Mouse (Mus musculus): ENCODE measurements around the gene Cnbp. TPM values are rescaled to one million over a fixed set of nuclear protein-coding genes. Genes with fewer than 3 reads are reported as not detected.

Cnbp gene
- polyA plus RNA-seq (2015; fragmentation: Nextera tagmentation; extraction: Ambion mirVana), result 999 and 1,010 TPM in 2 replicates

DNA sequence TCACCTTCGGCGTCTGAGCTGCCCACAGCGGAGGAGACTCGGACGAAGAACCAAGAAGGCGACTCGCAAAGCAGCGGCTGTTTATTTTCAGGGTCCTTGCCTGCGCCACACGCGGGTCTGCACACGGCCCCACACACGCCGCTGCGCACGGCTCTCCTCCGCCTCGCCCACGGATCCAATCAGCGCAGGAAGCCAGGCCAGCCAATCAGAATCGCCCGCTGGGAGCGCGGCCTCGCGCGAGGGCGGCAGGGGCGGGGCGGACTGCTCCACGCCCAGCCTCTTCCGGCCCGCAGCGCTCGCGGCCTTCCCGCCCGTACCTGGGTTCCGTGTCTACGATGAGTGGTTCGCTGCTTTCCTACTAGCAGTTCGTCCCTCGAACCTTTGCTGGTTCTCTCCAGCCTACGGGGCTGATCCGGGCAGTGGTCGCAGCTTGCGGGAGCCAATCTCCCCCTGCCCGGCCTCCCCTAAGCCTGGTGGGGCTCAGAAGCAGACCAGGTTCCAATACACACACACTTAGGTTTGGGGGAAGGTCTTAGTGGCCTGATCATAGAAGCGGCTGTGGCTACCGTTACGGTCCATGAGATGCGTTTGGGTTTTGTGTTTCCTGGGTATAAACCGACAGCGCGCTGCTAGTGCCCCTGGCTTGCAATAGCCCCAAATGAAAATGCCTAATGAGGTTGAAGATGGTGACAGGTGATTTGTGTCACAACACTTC is at the start of gene Cnbp:
Gene Cnbp (minus strand): TSS at position 207 of the 715 bp plus-strand sequence.
- H3K36me3 ChIP-seq, result no peaks in the 10 kb centered on the region
- H3K27ac ChIP-seq (replicated peaks), result peak within 1 kb of the TSS; percentile 96
- H3K9ac ChIP-seq, result peak within 1 kb of the TSS; percentile 96
- H3K4me2 ChIP-seq (replicated peaks), result peak within 1 kb of the TSS; percentile 83
- no peaks in the 10 kb centered on the region for H3K9me3 ChIP-seq (replicated peaks)
- H3K4me1 ChIP-seq, result peaks cover 23% of the 10 kb centered on the region
- WGBS, result under 1% methylated on average over 55 of the region's 55 CpGs
- peak within 1 kb of the TSS; percentile 84 for H3K4me3 ChIP-seq (replicated peaks)
- no peaks in the 10 kb centered on the region for H3K27me3 ChIP-seq
- peak; percentile 99 for ATAC-seq (ENCODE audit: insufficient number of reproducible peaks, low FRiP score, low TSS enrichment, low read depth)

DNA sequence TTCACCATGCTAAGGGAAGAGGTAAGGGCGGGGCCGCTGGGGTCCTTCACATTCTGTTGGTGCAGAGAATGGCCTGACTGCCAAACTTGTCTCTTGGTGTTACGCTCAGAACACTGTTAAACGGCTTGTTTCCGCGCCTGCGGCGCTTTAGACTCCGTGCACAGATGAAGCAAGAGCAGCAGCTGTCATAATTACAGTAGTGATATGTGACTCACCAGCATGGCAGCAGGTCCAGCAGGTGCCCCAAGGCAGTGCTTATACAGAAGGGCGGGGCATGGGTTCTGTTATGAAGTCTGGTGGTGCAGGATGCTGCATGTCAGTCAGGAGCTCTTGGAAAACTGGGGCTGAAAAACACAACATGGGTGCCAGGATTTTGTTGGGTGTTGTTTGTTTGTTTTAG is 47.1 kb upstream of the Cnbp start:
- Histone ChIP-seq H3K27ac (replicated peaks) (no peak overlapping the region), H3K4me3 (replicated peaks) (no peak overlapping the region), H3K9ac (no peak overlapping the region), H3K36me3 (peaks cover 93% of the 10 kb centered on the region), H3K9me3 (replicated peaks) (no peaks in the 10 kb centered on the region), H3K4me1 (no peaks in the 10 kb centered on the region), H3K27me3 (no peaks in the 10 kb centered on the region), H3K4me2 (replicated peaks) (no peak overlapping the region)
- 79% methylated on average over 10 of the region's 10 CpGs for WGBS
- ATAC-seq (ENCODE audit: insufficient number of reproducible peaks, low FRiP score, low TSS enrichment, low read depth), result peak; percentile 39; the same call in 1 of the 2 replicates

DNA sequence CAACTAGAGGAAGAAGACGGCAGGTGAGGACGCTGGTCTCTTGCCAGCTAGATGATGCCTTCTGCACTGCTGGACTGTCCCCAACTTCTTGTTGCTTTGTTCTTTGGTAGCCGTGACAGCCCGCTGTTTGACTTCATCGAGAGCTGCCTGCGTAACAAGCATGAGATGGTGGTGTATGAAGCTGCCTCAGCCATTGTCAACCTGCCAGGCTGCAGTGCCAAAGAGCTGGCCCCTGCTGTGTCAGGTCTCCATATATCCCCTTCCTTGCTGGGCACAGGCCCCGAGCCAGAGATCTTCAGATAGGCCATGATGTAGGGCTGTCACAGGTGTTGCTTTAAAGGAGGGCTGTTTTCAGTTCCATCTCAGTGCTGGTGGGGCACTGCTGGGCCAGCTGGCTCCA is 43.0 kb upstream of the Cnbp start:
- H3K27ac ChIP-seq (replicated peaks), result no peak overlapping the region
- H3K36me3 ChIP-seq, result peaks cover 94% of the 10 kb centered on the region
- no peaks in the 10 kb centered on the region for H3K9me3 ChIP-seq (replicated peaks)
- no peaks in the 10 kb centered on the region for H3K27me3 ChIP-seq
- ATAC-seq (ENCODE audit: insufficient number of reproducible peaks, low FRiP score, low TSS enrichment, low read depth), result no peak
- H3K4me3 ChIP-seq (replicated peaks), result no peak overlapping the region
- H3K4me1 ChIP-seq, result peaks cover 2% of the 10 kb centered on the region
- H3K4me2 ChIP-seq (replicated peaks), result no peak overlapping the region
- WGBS, result 95% methylated on average over 7 of the region's 7 CpGs
- no peak overlapping the region for H3K9ac ChIP-seq

DNA sequence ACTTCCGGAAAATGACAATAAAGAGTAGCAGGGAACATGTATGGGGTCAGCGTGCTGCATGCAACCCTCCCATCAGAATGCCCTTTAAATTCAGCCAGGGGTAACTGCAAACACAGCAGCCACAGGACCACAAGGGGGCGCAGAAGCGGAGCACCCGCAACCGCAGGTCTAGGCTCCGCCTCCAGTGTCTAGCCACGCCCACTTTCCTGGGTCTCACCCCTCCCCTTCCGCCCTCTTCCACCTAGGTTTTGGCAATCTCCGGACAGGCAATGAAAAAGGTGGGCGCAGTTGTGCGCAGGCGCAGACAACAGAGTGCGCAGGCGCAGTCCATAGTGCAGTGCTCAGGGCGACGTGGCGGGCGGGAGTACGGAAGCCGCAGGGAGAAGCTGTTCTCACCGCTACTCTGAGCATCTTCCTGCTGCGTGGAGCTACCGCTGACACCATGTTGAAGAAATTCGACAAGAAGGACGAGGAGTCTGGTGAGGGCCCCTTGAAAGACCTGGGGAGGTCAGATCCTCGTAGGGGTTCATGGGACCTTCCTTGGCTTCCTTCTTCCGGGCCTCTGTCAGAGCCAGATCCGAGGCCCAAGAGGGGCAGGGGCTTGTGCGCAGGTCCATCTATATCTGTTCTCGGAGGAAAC is 36.8 kb upstream of the Cnbp start, which contains the start of gene Copg1:
Gene Copg1 (plus strand): TSS at position 221 of the 640 bp plus-strand sequence.
- no peaks in the 10 kb centered on the region for H3K27me3 ChIP-seq
- H3K9me3 ChIP-seq (replicated peaks), result no peaks in the 10 kb centered on the region
- under 1% methylated on average over 31 of the region's 31 CpGs for WGBS
- H3K4me1 ChIP-seq, result peaks cover 13% of the 10 kb centered on the region
- peak within 1 kb of the TSS; percentile 67 for H3K4me3 ChIP-seq (replicated peaks)
- peak within 1 kb of the TSS; percentile 78 for H3K27ac ChIP-seq (replicated peaks)
- H3K9ac ChIP-seq, result peak within 1 kb of the TSS; percentile 85
- H3K4me2 ChIP-seq (replicated peaks), result peak within 1 kb of the TSS; percentile 66
- H3K36me3 ChIP-seq, result peaks cover 35% of the 10 kb centered on the region
- ATAC-seq (ENCODE audit: insufficient number of reproducible peaks, low FRiP score, low TSS enrichment, low read depth), result peak; percentile 97

DNA sequence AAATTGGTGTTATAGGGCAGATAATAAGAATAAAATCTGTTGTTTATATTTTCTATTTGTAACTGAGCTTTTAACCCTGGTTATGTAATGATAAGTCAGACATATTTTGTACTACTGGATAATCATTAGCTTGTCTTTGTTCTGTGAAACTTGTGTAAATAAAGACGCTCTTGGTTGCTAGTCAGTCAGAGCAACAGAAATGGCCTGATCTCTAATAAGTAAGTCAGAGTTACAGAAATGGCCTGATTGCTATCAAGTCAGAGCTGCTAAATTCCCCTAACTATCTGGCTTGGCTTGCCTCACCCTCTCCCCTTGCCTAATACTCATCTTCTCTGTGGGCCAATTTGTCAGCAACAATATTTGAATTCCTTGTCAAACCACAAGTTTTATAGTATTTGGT is 35.8 kb upstream of the Cnbp start:
- Histone ChIP-seq H3K4me3 (replicated peaks) (no peak overlapping the region), H3K9me3 (replicated peaks) (no peaks in the 10 kb centered on the region), H3K9ac (no peak overlapping the region), H3K4me1 (peaks cover 13% of the 10 kb centered on the region), H3K4me2 (replicated peaks) (no peak overlapping the region), H3K27ac (replicated peaks) (no peak overlapping the region), H3K27me3 (no peaks in the 10 kb centered on the region), H3K36me3 (peaks cover 25% of the 10 kb centered on the region)
- no peak for ATAC-seq (ENCODE audit: insufficient number of reproducible peaks, low FRiP score, low TSS enrichment, low read depth)
- WGBS, result 86% methylated on average over 1 of the region's 1 CpGs

DNA sequence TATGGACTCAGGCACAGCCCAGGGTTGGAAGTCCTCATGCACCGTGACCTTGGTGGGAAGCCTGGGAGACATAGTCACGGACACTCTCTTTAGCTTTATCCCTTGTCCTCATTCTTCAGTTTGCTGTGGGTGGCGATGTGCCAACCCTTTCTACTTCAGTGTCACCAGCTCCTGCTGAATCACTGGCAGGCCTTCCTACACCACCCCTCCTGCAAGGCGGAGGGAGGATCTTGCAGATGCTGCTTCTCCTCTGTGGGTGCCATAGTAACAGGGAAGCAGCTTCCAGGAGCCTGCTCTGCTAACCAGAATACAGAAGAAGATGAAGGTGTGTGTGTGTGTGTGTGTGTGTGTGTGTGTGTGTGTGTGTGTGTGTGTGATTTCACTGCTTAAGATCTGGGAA is 31.9 kb upstream of the Cnbp start:
- H3K4me2 ChIP-seq (replicated peaks), result no peak overlapping the region
- no peak for ATAC-seq (ENCODE audit: insufficient number of reproducible peaks, low FRiP score, low TSS enrichment, low read depth)

DNA sequence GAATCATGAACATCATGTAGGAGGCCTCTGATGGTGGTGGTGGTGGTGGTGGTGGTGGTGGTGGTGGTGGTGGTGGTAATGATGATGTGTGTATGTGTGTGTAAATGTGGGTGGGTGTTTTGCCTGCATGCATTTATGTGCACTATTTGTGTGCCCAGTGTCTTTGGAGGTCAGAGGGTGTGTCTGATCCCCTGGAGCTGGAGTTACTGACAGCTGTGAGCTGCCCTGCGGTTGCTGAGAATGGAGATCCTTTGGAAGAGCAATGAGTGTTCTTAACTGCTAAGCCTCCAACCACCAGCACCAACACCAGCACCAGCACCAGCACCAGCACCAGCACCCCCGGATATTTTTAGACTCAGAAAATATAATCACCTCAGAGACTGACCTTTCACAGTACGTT is 31.3 kb upstream of the Cnbp start:
- Histone ChIP-seq H3K9ac (no peak overlapping the region), H3K4me2 (replicated peaks) (no peak overlapping the region), H3K36me3 (no peaks in the 10 kb centered on the region), H3K27ac (replicated peaks) (no peak overlapping the region), H3K27me3 (no peaks in the 10 kb centered on the region), H3K4me3 (replicated peaks) (no peak overlapping the region), H3K9me3 (replicated peaks) (no peaks in the 10 kb centered on the region), H3K4me1 (0 out of 2 replicates have a peak, but pooled peaks cover under 1% of the 10 kb centered on the region)
- no peak for ATAC-seq (ENCODE audit: insufficient number of reproducible peaks, low FRiP score, low TSS enrichment, low read depth)
- 69% methylated on average over 3 of the region's 3 CpGs for WGBS

More for the DNA sequence above, 31.9 kb upstream of the Cnbp start:
- H3K9ac ChIP-seq, result no peak overlapping the region
- H3K4me3 ChIP-seq (replicated peaks), result no peak overlapping the region
- 55% methylated on average over 4 of the region's 4 CpGs for WGBS
- no peak overlapping the region for H3K27ac ChIP-seq (replicated peaks)
- H3K27me3 ChIP-seq, result no peaks in the 10 kb centered on the region
- H3K4me1 ChIP-seq, result 0 out of 2 replicates have a peak, but pooled peaks cover 4% of the 10 kb centered on the region
- no peaks in the 10 kb centered on the region for H3K9me3 ChIP-seq (replicated peaks)
- H3K36me3 ChIP-seq, result no peaks in the 10 kb centered on the region

DNA sequence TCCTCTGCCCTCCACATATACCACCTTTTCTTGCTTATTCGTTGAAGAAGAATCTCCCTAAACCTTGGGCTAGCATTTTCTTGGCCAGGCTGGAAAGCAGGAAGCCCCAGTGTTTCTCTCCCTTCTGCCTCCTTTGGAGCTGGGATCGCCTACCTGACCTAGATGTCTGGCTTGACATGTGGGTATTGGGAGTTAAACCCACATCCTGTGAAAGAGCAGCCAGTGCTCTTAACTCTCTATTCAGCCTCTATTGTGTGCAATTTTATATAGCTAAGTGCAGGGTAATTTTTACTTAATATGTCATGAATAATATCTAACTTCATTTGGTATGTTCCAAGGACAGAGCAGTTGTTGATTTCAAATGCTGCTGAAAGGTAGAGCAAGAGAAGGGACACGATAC is 28.7 kb upstream of the Cnbp start:
- Histone ChIP-seq H3K9me3 (replicated peaks) (no peaks in the 10 kb centered on the region), H3K27me3 (no peaks in the 10 kb centered on the region), H3K4me1 (no peaks in the 10 kb centered on the region), H3K9ac (no peak overlapping the region), H3K4me3 (replicated peaks) (no peak overlapping the region), H3K27ac (replicated peaks) (no peak overlapping the region), H3K4me2 (replicated peaks) (no peak overlapping the region), H3K36me3 (no peaks in the 10 kb centered on the region)
- 65% methylated on average over 3 of the region's 3 CpGs for WGBS
- no peak for ATAC-seq (ENCODE audit: insufficient number of reproducible peaks, low FRiP score, low TSS enrichment, low read depth)

DNA sequence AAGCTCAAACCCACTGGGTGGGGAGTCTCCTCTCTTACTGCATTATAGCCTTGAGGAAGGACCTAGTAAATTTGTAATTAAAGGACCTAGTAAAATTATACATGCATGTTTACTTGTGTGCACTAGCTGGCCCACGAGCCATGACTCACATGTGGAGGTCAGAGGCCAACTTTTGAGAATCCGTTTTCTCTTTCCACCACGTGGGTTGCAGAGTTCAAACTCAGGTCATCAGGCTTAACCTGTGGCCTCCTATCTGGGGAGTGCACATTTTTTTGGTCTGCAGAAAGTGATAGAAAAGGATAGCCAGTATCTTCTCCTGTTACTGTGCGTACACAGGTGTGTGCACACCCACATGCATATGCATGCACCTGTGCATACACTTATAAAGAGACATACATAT is 28.1 kb upstream of the Cnbp start:
- no peaks in the 10 kb centered on the region for H3K4me1 ChIP-seq
- H3K9me3 ChIP-seq (replicated peaks), result no peaks in the 10 kb centered on the region
- H3K4me2 ChIP-seq (replicated peaks), result no peak overlapping the region
- WGBS, result 31% methylated on average over 4 of the region's 4 CpGs
- H3K27ac ChIP-seq (replicated peaks), result no peak overlapping the region
- H3K27me3 ChIP-seq, result no peaks in the 10 kb centered on the region
- no peak overlapping the region for H3K4me3 ChIP-seq (replicated peaks)
- no peaks in the 10 kb centered on the region for H3K36me3 ChIP-seq
- no peak for ATAC-seq (ENCODE audit: insufficient number of reproducible peaks, low FRiP score, low TSS enrichment, low read depth)
- H3K9ac ChIP-seq, result no peak overlapping the region

DNA sequence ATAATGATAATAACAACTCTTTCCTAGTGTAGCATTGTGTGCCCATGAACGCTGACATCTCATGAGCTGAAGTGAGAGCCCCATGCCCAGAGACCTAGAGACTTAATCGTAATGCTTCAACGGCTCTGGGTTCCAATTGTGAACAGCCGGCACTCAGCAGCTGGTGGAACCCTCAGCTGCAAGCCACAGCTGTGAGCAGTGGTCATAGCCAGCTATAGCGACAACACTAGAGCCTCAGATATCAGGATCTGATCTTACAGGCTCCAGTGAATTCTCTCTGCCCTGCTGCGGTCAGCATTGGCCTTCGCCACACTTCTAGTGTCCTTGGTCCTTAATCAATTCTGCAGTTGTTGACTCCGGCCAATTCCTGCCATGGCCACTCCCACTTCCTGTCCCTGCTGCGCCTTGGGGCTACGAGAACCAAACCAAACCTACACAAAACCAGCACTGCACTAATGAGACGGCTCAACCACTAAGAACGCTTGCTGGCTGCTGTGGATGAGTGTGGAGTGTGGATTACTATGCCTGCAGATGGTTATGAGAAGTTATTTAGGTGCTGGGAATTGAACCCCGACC is 25.2 kb upstream of the Cnbp start:
- no peaks in the 10 kb centered on the region for H3K27me3 ChIP-seq
- ATAC-seq (ENCODE audit: insufficient number of reproducible peaks, low FRiP score, low TSS enrichment, low read depth), result no peak

DNA sequence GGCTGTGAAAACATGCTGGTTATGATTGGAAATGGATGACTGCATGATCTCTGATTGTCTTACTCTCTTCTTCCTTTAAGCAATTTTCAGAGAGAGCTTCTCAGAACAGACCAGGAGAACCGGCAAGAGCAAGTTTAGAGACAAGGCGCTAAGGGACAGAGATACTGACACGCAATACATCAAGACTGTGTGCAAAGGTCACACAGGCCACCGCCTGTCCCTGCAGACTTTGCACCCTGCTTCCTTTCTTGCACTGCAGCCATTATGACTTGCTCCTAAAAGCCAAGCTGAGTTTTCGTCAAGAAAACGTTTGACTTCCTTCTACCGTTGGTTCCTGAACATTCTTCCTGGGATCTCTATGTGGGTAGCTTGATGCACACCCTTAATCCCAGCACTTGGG is 24.7 kb upstream of the Cnbp start:
- no peaks in the 10 kb centered on the region for H3K36me3 ChIP-seq
- no peaks in the 10 kb centered on the region for H3K9me3 ChIP-seq (replicated peaks)
- no peaks in the 10 kb centered on the region for H3K4me1 ChIP-seq
- no peak overlapping the region for H3K4me3 ChIP-seq (replicated peaks)
- H3K4me2 ChIP-seq (replicated peaks), result no peak overlapping the region
- no peak overlapping the region for H3K9ac ChIP-seq
- no peak overlapping the region for H3K27ac ChIP-seq (replicated peaks)
- ATAC-seq (ENCODE audit: insufficient number of reproducible peaks, low FRiP score, low TSS enrichment, low read depth), result no peak
- H3K27me3 ChIP-seq, result no peaks in the 10 kb centered on the region
- WGBS, result 84% methylated on average over 7 of the region's 7 CpGs

More for the DNA sequence above, 25.2 kb upstream of the Cnbp start:
- Histone ChIP-seq H3K4me3 (replicated peaks) (no peak overlapping the region), H3K4me1 (no peaks in the 10 kb centered on the region), H3K9me3 (replicated peaks) (no peaks in the 10 kb centered on the region), H3K9ac (no peak overlapping the region), H3K27ac (replicated peaks) (no peak overlapping the region), H3K36me3 (no peaks in the 10 kb centered on the region), H3K4me2 (replicated peaks) (no peak overlapping the region)
- 59% methylated on average over 13 of the region's 13 CpGs for WGBS
